Mouse (Mus musculus) erythroblast, embryonic 14.5 days (primary cell): ENCODE data around the gene Ccrl2. TPM values are rescaled to one million over a fixed set of nuclear protein-coding genes. Genes with fewer than 3 reads are reported as not detected.

Source experiments
- H3K27me3 ChIP-seq: 2 replicates; pipeline ENCODE4 v1.6.1; 2012; ENCODE audit warnings: inconsistent platforms; ENCODE audit not compliant: control insufficient read depth
- H3K36me3 ChIP-seq: 2 replicates; pipeline ENCODE4 v1.6.1; 2012; ENCODE audit warnings: mild to moderate bottlenecking, inconsistent platforms; ENCODE audit not compliant: control insufficient read depth
- H3K4me1 ChIP-seq: 2 replicates; pipeline ENCODE4 v1.6.1; 2012; ENCODE audit warnings: inconsistent platforms; ENCODE audit not compliant: control insufficient read depth
- H3K4me3 ChIP-seq: replicated peaks from 2 replicates; pipeline ENCODE3; 2012; ENCODE audit warnings: moderate library complexity, mild to moderate bottlenecking, inconsistent platforms
- H3K9me3 ChIP-seq: 2 replicates; pipeline ENCODE4 v1.6.1; 2012; ENCODE audit warnings: low read length, inconsistent platforms, mixed read lengths; ENCODE audit not compliant: control insufficient read depth
- GATA1 ChIP-seq: IDR thresholded peaks from 2 replicates; pipeline ENCODE4 v1.6.1; 2012; ENCODE audit warnings: low read length, inconsistent platforms, mixed read lengths
- TAL1 ChIP-seq: IDR thresholded peaks from 3 replicates; pipeline ENCODE4 v1.6.1; 2012; ENCODE audit warnings: low read length, inconsistent platforms, mixed read lengths
- polyA plus RNA-seq: library from polyadenylated mRNA; stranded (reverse); fragments of >175 nt; gene quantifications from 2 replicates; pipeline ENCODE4 v1.2.3, GENCODE M21; 2012

The Ccrl2 gene
- polyA plus RNA-seq, 1 experiment = 0.87 TPM

DNA sequence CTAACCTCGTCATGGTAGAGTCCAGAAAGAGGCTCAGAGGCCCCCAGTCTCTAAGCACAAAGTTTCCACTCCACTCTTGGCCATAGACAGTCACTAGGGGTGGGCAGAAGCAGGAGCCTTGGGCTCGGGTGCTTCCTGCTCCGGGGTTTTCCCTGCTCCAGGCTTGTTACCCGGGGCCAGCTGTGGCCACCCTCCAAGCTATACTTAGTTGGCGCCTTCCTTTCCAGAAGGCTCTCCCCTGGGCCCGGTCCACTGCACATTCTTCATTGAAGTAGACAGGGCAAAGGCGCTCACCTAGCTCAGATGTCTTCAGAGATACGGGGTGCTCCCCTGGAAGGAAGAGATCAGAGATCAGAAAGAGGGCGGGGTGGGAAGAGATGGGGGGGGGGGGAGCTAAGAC is 45.8 kb downstream of the Ccrl2 start:
- Histone ChIP-seq H3K36me3 (no peaks in the 10 kb centered on the region), H3K4me1 (no peaks in the 10 kb centered on the region), H3K4me3 (no peak overlapping the region), H3K27me3 (no peaks in the 10 kb centered on the region), H3K9me3 (no peaks in the 10 kb centered on the region)
- TF ChIP-seq GATA1 = no peak
- no peak for TF ChIP-seq TAL1

DNA sequence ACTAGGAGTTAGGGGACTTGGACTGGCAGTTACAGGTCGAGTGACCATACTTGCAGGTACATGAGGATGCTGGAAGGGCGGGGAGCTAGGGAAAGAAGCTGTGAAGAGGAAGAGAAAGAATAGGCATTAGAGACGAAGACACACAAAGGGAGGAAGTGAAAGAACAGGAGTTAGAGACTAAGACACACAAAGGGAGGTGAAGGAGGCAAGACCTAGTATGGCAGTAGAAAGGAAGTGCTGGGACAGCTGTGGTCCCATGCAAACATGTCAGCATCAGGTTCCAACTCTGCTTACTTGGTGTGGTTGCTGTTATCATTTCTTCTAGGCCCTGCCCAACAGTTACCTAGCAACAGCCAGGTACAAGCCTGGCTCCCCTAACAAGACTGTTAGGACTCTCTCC is 47.6 kb downstream of the Ccrl2 start:
- Histone ChIP-seq H3K27me3 (no peaks in the 10 kb centered on the region), H3K9me3 (no peaks in the 10 kb centered on the region), H3K4me1 (no peaks in the 10 kb centered on the region), H3K36me3 (no peaks in the 10 kb centered on the region), H3K4me3 (no peak overlapping the region)
- no peak for TF ChIP-seq GATA1
- no peak for TF ChIP-seq TAL1

DNA sequence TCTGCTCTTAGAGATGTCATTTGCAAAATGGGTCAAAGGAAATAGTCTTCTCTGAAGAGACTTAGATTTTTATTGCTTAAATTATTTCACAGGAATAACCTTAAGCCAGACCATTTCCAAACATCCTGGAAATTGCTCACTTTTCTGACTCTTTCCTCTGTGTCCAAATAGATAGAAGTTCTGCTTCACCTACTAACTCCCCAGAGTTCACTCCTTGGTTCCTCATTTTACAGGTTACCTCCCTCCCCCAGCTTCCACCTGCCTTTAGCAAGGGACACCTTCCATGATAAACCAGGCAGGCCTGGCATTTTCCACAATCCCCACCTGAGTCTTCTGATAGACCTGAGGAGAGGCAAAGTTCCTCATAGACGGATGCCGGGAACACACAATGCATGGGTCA is 50.8 kb downstream of the Ccrl2 start:
- Histone ChIP-seq H3K27me3 (no peaks in the 10 kb centered on the region), H3K36me3 (no peaks in the 10 kb centered on the region), H3K4me1 (no peaks in the 10 kb centered on the region), H3K4me3 (no peak overlapping the region), H3K9me3 (no peaks in the 10 kb centered on the region)
- TF ChIP-seq TAL1 (no peak), GATA1 (no peak)

Other genes with a start within 250 kb of the Ccrl2 start
- 0.02 TPM in 1 of 2 replicates, not detected in the other for gene Prss44, start 243.5 kb downstream of the Ccrl2 start, polyA plus RNA-seq
- gene Prss43, start 230.8 kb downstream of the Ccrl2 start, polyA plus RNA-seq = not detected in 2 replicates
- gene Prss45, start 222.9 kb downstream of the Ccrl2 start, polyA plus RNA-seq = not detected in 2 replicates
- gene Prss46, start 213.0 kb downstream of the Ccrl2 start, polyA plus RNA-seq = not detected in 2 replicates
- 0.87 and 3.1 TPM in 2 replicates for gene Prss50, start 199.6 kb downstream of the Ccrl2 start, polyA plus RNA-seq
- gene Als2cl, start 177.6 kb downstream of the Ccrl2 start, polyA plus RNA-seq = 0.02 and 0.05 TPM in 2 replicates
- gene Tmie, start 177.4 kb downstream of the Ccrl2 start, polyA plus RNA-seq = not detected in 2 replicates
- gene Fam240a, start 140.7 kb downstream of the Ccrl2 start, polyA plus RNA-seq = not detected in 2 replicates
- gene Tdgf1, start 111.4 kb downstream of the Ccrl2 start, polyA plus RNA-seq = not detected in 2 replicates
- not detected in 2 replicates for gene Lrrc2, start 106.0 kb downstream of the Ccrl2 start, polyA plus RNA-seq
- 0.02 TPM in 1 of 2 replicates, not detected in the other for gene Rtp3, start 66.9 kb downstream of the Ccrl2 start, polyA plus RNA-seq
- not detected in 2 replicates for gene Ltf, start 38.2 kb downstream of the Ccrl2 start, polyA plus RNA-seq
- gene Lrrfip2, start 60.1 kb upstream of the Ccrl2 start, polyA plus RNA-seq = 1.6 and 3.0 TPM in 2 replicates
- 0.54 and 0.81 TPM in 2 replicates for gene Mlh1, start 214.3 kb upstream of the Ccrl2 start, polyA plus RNA-seq
- 0.02 and 0.11 TPM in 2 replicates for gene Epm2aip1, start 214.4 kb upstream of the Ccrl2 start, polyA plus RNA-seq